Mouse (Mus musculus): ENCODE results near the gene Mas1. TPM values are rescaled to one million over a fixed set of nuclear protein-coding genes. Genes with fewer than 3 reads are reported as not detected.

The Mas1 gene
- polyA plus RNA-seq, 2 experiments, result 1.7 to 2.1 TPM

DNA sequence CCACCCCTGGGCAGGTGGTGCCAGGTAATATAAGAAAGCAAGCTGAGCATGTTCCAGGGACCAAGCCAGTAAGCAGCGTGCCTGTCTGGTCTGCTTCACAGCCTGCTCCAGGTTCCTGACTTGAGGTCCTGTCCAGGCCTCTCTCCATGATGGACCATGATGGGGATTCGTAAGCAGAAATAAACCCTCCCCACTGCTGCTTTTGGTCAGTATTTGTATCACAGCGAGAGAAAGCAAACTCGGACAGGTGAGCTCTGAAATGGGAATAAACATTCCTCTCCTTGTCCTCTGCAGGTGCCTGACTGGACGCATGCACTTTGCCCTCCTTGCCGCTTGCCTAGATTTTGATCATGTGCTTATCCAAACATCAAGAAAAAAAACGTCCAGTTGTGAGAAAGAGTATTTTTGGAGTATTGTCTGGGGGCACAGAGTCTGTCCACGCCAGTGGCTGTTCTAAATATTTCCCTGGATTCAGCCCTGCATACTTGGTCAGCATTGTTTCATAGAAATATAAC, 8.9 kb downstream of the Mas1 start:
- H3K36me3 ChIP-seq (ENCODE audit: control insufficient read depth, insufficient read depth, low read length), result no peaks in the 10 kb centered on the region
- H3K4me3 ChIP-seq (replicated peaks; ENCODE audit: low read length), result no peak overlapping the region
- no peaks in the 10 kb centered on the region for H3K4me1 ChIP-seq (ENCODE audit: control insufficient read depth, insufficient read depth, low read length)
- DNase-seq (ENCODE audit: low spot score), result no peak
- no peak overlapping the region for H3K9ac ChIP-seq (ENCODE audit: low read depth, low read length, severe bottlenecking)
- H3K9me3 ChIP-seq (ENCODE audit: control insufficient read depth, low read length), result no peaks in the 10 kb centered on the region
- 80% methylated on average over 8 of the region's 8 CpGs for WGBS
- no peak overlapping the region for H3K4me2 ChIP-seq (replicated peaks; ENCODE audit: low read depth, low read length, severe bottlenecking)
- TF ChIP-seq POLR2A (IDR thresholded peaks at IDR 0.05; ENCODE audit: borderline replicate concordance, extremely low read depth, insufficient read depth, insufficient read length), result no peak
- ATAC-seq (ENCODE audit: low FRiP score, low read depth), result no peak
- H3K27me3 ChIP-seq (ENCODE audit: control insufficient read depth, insufficient read depth, low read length), result no peaks in the 10 kb centered on the region
- no peak overlapping the region for H3K27ac ChIP-seq (replicated peaks; ENCODE audit: low read depth, low read length)

DNA sequence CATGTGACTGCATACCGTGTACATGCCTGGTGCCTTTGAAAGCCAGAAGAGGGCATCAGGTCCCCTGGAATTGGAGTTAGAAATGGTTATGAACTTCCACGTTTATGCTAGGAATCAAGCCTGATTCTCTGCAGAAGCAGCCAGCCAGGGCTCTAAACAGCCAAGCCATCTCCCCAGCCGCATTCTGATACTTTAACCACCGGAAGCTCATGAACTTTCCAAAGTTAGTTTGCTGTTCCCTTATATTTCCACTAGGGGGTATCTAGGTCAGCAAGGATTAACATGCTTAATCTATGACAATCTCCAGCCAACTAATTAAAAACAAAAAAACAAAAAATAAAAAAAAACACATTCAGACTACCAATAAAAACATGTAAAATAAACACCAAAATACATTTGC, 9.9 kb downstream of the Mas1 start:
- Histone ChIP-seq H3K4me1 (ENCODE audit: control insufficient read depth, insufficient read depth, low read length) (no peaks in the 10 kb centered on the region), H3K36me3 (ENCODE audit: control insufficient read depth, insufficient read depth, low read length) (no peaks in the 10 kb centered on the region), H3K4me2 (replicated peaks; ENCODE audit: low read depth, low read length, severe bottlenecking) (no peak overlapping the region), H3K4me3 (replicated peaks; ENCODE audit: low read length) (no peak overlapping the region), H3K9ac (ENCODE audit: low read depth, low read length, severe bottlenecking) (no peak overlapping the region), H3K27me3 (ENCODE audit: control insufficient read depth, insufficient read depth, low read length) (no peaks in the 10 kb centered on the region), H3K9me3 (ENCODE audit: control insufficient read depth, low read length) (no peaks in the 10 kb centered on the region), H3K27ac (replicated peaks; ENCODE audit: low read depth, low read length) (no peak overlapping the region)
- 36% methylated on average over 4 of the region's 4 CpGs for WGBS
- no peak for DNase-seq (ENCODE audit: low spot score)
- no peak for TF ChIP-seq POLR2A (IDR thresholded peaks at IDR 0.05; ENCODE audit: borderline replicate concordance, extremely low read depth, insufficient read depth, insufficient read length)
- no peak for ATAC-seq (ENCODE audit: low FRiP score, low read depth)

DNA sequence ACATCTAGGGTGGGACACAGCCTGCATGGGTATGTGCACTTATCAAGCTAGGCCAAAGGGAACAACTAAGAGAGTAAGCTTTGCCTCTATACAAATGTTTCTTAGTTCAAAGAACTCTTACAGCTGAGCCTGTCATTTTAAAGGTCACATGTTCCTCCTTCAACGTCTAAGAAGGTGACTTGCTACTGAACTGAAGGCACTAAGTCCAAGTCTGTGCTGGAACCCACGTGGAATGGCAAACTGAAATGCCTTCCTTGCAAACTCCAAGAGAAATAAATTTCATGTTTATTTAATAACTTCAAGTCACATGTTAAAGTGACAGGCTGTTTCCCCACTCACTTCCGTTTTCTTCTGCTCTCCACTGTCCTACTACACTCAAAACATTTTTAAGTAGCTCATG, 10.5 kb downstream of the Mas1 start:
- DNase-seq (ENCODE audit: low spot score), result no peak
- H3K9me3 ChIP-seq (ENCODE audit: control insufficient read depth, low read length), result no peaks in the 10 kb centered on the region
- no peak overlapping the region for H3K9ac ChIP-seq (ENCODE audit: low read depth, low read length, severe bottlenecking)
- no peak for ATAC-seq (ENCODE audit: low FRiP score, low read depth)
- no peak overlapping the region for H3K27ac ChIP-seq (replicated peaks; ENCODE audit: low read depth, low read length)
- H3K4me1 ChIP-seq (ENCODE audit: control insufficient read depth, insufficient read depth, low read length), result no peaks in the 10 kb centered on the region
- no peak overlapping the region for H3K4me3 ChIP-seq (replicated peaks; ENCODE audit: low read length)
- TF ChIP-seq POLR2A (IDR thresholded peaks at IDR 0.05; ENCODE audit: borderline replicate concordance, extremely low read depth, insufficient read depth, insufficient read length), result no peak
- no peak overlapping the region for H3K4me2 ChIP-seq (replicated peaks; ENCODE audit: low read depth, low read length, severe bottlenecking)
- 40% methylated on average over 3 of the region's 3 CpGs for WGBS
- no peaks in the 10 kb centered on the region for H3K36me3 ChIP-seq (ENCODE audit: control insufficient read depth, insufficient read depth, low read length)
- H3K27me3 ChIP-seq (ENCODE audit: control insufficient read depth, insufficient read depth, low read length), result no peaks in the 10 kb centered on the region

GRCm38 (mm10) chr17:12854386-12854785, 13.6 kb downstream of the Mas1 start:
- Histone ChIP-seq H3K9ac (ENCODE audit: low read depth, low read length, severe bottlenecking) (no peak overlapping the region), H3K4me1 (ENCODE audit: control insufficient read depth, insufficient read depth, low read length) (no peaks in the 10 kb centered on the region), H3K27me3 (ENCODE audit: control insufficient read depth, insufficient read depth, low read length) (no peaks in the 10 kb centered on the region), H3K36me3 (ENCODE audit: control insufficient read depth, insufficient read depth, low read length) (no peaks in the 10 kb centered on the region), H3K9me3 (ENCODE audit: control insufficient read depth, low read length) (no peaks in the 10 kb centered on the region), H3K27ac (replicated peaks; ENCODE audit: low read depth, low read length) (no peak overlapping the region), H3K4me3 (replicated peaks; ENCODE audit: low read length) (no peak overlapping the region), H3K4me2 (replicated peaks; ENCODE audit: low read depth, low read length, severe bottlenecking) (no peak overlapping the region)
- DNase-seq (ENCODE audit: low spot score), result no peak
- ATAC-seq (ENCODE audit: low FRiP score, low read depth), result no peak
- no peak for TF ChIP-seq POLR2A (IDR thresholded peaks at IDR 0.05; ENCODE audit: borderline replicate concordance, extremely low read depth, insufficient read depth, insufficient read length)
- 95% methylated on average over 11 of the region's 11 CpGs for WGBS

DNA sequence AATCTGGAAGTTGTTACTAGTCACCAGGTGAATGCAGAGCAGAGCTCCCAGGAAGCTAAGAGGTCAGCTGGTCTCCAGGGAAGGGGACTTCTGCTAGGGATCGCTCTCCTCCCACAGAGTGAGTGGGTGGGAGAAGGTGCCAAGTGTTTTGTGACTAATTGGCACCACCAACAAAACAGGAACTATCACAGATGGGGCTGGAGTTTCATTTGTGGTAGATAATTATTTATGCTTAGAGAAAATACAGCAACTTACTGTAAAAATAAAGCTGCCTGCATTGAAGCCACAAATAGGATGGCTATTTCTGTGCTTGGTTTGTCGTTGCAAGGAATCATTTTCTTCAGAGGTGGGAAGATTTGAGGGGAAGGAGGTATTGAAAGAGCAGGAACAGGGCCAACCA, 14.1 kb downstream of the Mas1 start:
- H3K4me1 ChIP-seq (ENCODE audit: control insufficient read depth, insufficient read depth, low read length), result no peaks in the 10 kb centered on the region
- no peak overlapping the region for H3K9ac ChIP-seq (ENCODE audit: low read depth, low read length, severe bottlenecking)
- H3K4me3 ChIP-seq (replicated peaks; ENCODE audit: low read length), result no peak overlapping the region
- DNase-seq (ENCODE audit: low spot score) (no peak), ATAC-seq (ENCODE audit: low FRiP score, low read depth) (no peak)
- no peak overlapping the region for H3K4me2 ChIP-seq (replicated peaks; ENCODE audit: low read depth, low read length, severe bottlenecking)
- H3K27ac ChIP-seq (replicated peaks; ENCODE audit: low read depth, low read length), result no peak overlapping the region
- no peaks in the 10 kb centered on the region for H3K27me3 ChIP-seq (ENCODE audit: control insufficient read depth, insufficient read depth, low read length)
- TF ChIP-seq POLR2A (IDR thresholded peaks at IDR 0.05; ENCODE audit: borderline replicate concordance, extremely low read depth, insufficient read depth, insufficient read length), result no peak
- H3K9me3 ChIP-seq (ENCODE audit: control insufficient read depth, low read length), result no peaks in the 10 kb centered on the region
- H3K36me3 ChIP-seq (ENCODE audit: control insufficient read depth, insufficient read depth, low read length), result no peaks in the 10 kb centered on the region
- 85% methylated on average over 2 of the region's 2 CpGs for WGBS

DNA sequence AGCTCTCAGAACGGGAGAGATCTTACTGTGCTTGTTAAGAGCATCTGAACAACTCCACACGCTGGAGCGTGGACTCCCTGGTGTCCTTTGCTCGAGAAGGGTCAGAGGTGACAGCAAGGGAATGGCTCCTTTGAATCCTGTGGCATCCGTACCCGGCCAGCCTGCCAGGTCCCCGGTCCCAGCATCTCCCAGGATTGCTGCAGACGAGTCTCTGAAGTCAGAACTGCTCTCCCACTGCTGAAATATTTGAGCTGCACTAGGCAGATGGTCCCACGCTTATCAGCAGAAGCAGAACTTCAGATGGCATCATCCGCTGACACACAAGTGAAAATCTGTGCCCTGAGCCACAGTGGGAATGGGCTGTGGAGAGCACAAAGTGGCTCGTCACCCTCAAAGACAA, 16.3 kb downstream of the Mas1 start:
- Histone ChIP-seq H3K4me2 (replicated peaks; ENCODE audit: low read depth, low read length, severe bottlenecking) (no peak overlapping the region), H3K9ac (ENCODE audit: low read depth, low read length, severe bottlenecking) (no peak overlapping the region), H3K4me1 (ENCODE audit: control insufficient read depth, insufficient read depth, low read length) (no peaks in the 10 kb centered on the region), H3K27me3 (ENCODE audit: control insufficient read depth, insufficient read depth, low read length) (no peaks in the 10 kb centered on the region), H3K9me3 (ENCODE audit: control insufficient read depth, low read length) (no peaks in the 10 kb centered on the region), H3K4me3 (replicated peaks; ENCODE audit: low read length) (no peak overlapping the region), H3K36me3 (ENCODE audit: control insufficient read depth, insufficient read depth, low read length) (no peaks in the 10 kb centered on the region), H3K27ac (replicated peaks; ENCODE audit: low read depth, low read length) (no peak overlapping the region)
- no peak for DNase-seq (ENCODE audit: low spot score)
- no peak for ATAC-seq (ENCODE audit: low FRiP score, low read depth)
- WGBS, result 76% methylated on average over 11 of the region's 11 CpGs
- no peak for TF ChIP-seq POLR2A (IDR thresholded peaks at IDR 0.05; ENCODE audit: borderline replicate concordance, extremely low read depth, insufficient read depth, insufficient read length)

Data from limb, embryonic 14.5 days (tissue).